Mouse (Mus musculus): ENCODE measurements around the gene Gas2. TPM values are rescaled to one million over a fixed set of nuclear protein-coding genes. Genes with fewer than 3 reads are reported as not detected.

Gas2 gene
- polyA plus RNA-seq (2015; fragmentation: Illumina TruSeq; extraction: RNeasy Lipid Tissue Mini Kit (QIAGEN cat#74804); ENCODE audit: low read depth, low replicate concordance), result 15.2 TPM

GRCm38 (mm10) chr7:51861250-51862096 is at the start of gene Gas2:
Gas2 (plus strand) TSS chr7:51862015.

GRCm38 (mm10) chr7:51862097-51862492 is 280 bp downstream of the Gas2 start, which contains the start of gene Fancf:
Fancf (minus strand) TSS chr7:51862267.

GRCm38 (mm10) chr7:52005511-52006295 is 143.9 kb downstream of the Gas2 start, which contains the start of gene Svip:
Svip (minus strand) TSS chr7:52006018.

DNA sequence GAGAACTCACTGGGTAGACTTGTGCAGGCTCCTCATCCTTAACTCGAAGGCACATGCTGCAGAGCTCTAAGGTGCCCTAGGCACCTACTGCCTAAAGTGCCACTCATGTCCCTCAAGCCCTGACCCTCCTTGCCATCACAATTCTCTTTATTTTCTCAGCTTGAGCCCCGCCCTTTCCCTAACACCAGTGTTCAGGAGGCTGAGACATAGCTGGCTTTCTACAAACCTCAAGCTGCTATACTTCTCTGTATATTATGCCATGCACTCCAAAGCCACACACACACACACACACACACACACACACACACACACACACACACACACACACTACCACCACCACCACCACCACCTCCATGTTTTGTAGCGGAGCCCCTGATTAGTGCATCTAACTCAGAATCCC is 153.8 kb downstream of the Gas2 start, which contains the start of gene 1700015G11Rik:
Gene 1700015G11Rik (minus strand): TSS at position 101 of the 400 bp plus-strand sequence.

Other genes starting within 250 kb of the Gas2 start
- 64.7 TPM for gene Slc17a6, start 240.0 kb upstream of the Gas2 start, polyA plus RNA-seq (2015; fragmentation: Illumina TruSeq; extraction: RNeasy Lipid Tissue Mini Kit (QIAGEN cat#74804); ENCODE audit: low read depth, low replicate concordance)
- gene Fancf, start 252 bp downstream of the Gas2 start, polyA plus RNA-seq (2015; fragmentation: Illumina TruSeq; extraction: RNeasy Lipid Tissue Mini Kit (QIAGEN cat#74804); ENCODE audit: low read depth, low replicate concordance), result 3.1 TPM
- 68.1 TPM for gene Svip, start 144.0 kb downstream of the Gas2 start, polyA plus RNA-seq (2015; fragmentation: Illumina TruSeq; extraction: RNeasy Lipid Tissue Mini Kit (QIAGEN cat#74804); ENCODE audit: low read depth, low replicate concordance)
- gene 1700015G11Rik, start 153.7 kb downstream of the Gas2 start, polyA plus RNA-seq (2015; fragmentation: Illumina TruSeq; extraction: RNeasy Lipid Tissue Mini Kit (QIAGEN cat#74804); ENCODE audit: low read depth, low replicate concordance), result not detected

All from brain, adult 10 weeks (tissue).